Mouse (Mus musculus) megakaryocyte, embryonic 14.5 days (primary cell): Measurements from ENCODE around the gene Krt90.

ENCODE experiments used
- FLI1 ChIP-seq: IDR thresholded peaks from 2 replicates; pipeline ENCODE4 v1.6.1; 2012; ENCODE audit warnings: low read length, inconsistent platforms, mixed read lengths
- GATA1 ChIP-seq: IDR thresholded peaks from 3 replicates; pipeline ENCODE4 v1.6.1; 2012; ENCODE audit warnings: mixed read lengths, low read length, inconsistent platforms, borderline replicate concordance

DNA sequence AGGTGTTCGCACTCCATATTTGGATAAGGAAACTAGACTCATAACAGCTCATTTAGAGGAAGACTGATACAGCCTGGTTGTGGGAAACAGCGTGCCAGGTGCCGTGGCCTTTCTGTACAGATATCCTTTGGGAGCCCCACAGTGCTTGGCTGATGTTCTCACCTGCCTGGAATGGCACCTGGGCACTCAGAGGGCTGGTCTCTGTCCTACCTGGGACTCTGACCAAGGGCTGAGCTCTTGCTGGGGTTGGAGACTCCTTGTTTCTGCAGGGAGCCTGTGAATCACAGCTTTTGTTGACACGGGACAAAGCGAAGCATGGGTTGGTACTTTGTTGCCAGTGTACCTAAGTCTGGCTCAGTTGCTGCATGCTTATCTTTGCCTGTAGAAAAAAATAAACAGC, 12.8 kb upstream of the Krt90 start:
- TF ChIP-seq GATA1 (no peak), FLI1 (no peak)
